Mouse (Mus musculus): ENCODE data around the gene Hs1bp3.

Gene Hs1bp3

GRCm38 (mm10) chr12:8365905-8366576, 52.8 kb downstream of the Hs1bp3 start:
- no peak for DNase-seq

- no peak for DNase-seq
Measured at GRCm38 (mm10) chr12:8366688-8367087, 53.5 kb downstream of the Hs1bp3 start.

GRCm38 (mm10) chr12:8371746-8372510, 58.7 kb downstream of the Hs1bp3 start:
- no peak for DNase-seq

- DNase-seq, result no peak
Measured at GRCm38 (mm10) chr12:8372511-8373180, 59.4 kb downstream of the Hs1bp3 start.

- DNase-seq, result no peak
Measured at GRCm38 (mm10) chr12:8373741-8374140, 60.5 kb downstream of the Hs1bp3 start.

- DNase-seq, result no peak
Measured at GRCm38 (mm10) chr12:8377169-8377568, 63.9 kb downstream of the Hs1bp3 start.

- no peak for DNase-seq
Measured at GRCm38 (mm10) chr12:8377955-8378620, 64.9 kb downstream of the Hs1bp3 start.

GRCm38 (mm10) chr12:8379795-8380521, 66.7 kb downstream of the Hs1bp3 start:
- DNase-seq, result no peak

GRCm38 (mm10) chr12:8380944-8381343, 67.7 kb downstream of the Hs1bp3 start:
- no peak for DNase-seq

GRCm38 (mm10) chr12:8381940-8382339, 68.7 kb downstream of the Hs1bp3 start:
- no peak for DNase-seq

GRCm38 (mm10) chr12:8383822-8384221, 70.6 kb downstream of the Hs1bp3 start:
- no peak for DNase-seq

GRCm38 (mm10) chr12:8386451-8387011, 73.3 kb downstream of the Hs1bp3 start:
- DNase-seq, result no peak

- no peak for DNase-seq
Measured at GRCm38 (mm10) chr12:8387281-8387680, 74.0 kb downstream of the Hs1bp3 start.

GRCm38 (mm10) chr12:8388529-8389414, 75.5 kb downstream of the Hs1bp3 start:
- DNase-seq, result no peak

- DNase-seq, result no peak
Measured at GRCm38 (mm10) chr12:8393226-8393625, 80.0 kb downstream of the Hs1bp3 start.

Data from thymus, adult 18-20 months (tissue).